In the genomic region with DNA sequence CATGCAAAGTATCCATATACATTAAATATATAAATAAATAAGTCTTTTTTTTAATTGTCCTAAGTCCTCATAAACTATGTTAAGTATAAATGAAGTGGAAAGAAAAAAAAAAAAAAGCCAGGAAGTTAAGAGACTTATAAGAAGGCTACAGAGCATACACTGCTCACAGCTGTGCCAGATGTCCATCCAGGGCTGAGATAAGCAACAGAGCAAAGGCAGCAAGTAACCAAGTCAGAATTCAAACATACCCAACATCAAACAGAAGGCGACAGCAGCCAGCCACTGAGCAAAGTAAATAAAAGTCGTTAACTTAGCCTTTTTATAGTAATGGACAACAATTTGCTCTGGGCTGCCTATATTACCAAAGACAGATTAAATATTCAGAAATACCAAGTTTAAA, we compare ENCODE assay signal across 24 mouse cellular contexts. TPM values are rescaled to one million over a fixed set of nuclear protein-coding genes. Genes with fewer than 3 reads are reported as not detected.
A peak's percentile ranks its signal among the peaks of the same experiment; 100 is the strongest.
DNase-seq lines count a peak whose midpoint lies in the region; ATAC-seq and TF ChIP-seq lines count a peak whose summit lies in the region.
"Had no signal": no experiment of that assay in that cellular context is flagged by ENCODE, and none has a peak within 500 bp of the region (broad histone marks: within the 10 kb centered on the region; RNA-seq: fewer than 3 reads in every experiment).

No protein-coding gene starts in this region.

- H3K9me3 ChIP-seq in heart, embryonic 11.5 days (replicated peaks; ENCODE audit: control insufficient read depth, low read length) = no peaks in the 10 kb centered on the region
- H3K9me3 ChIP-seq in MEL (replicated peaks; ENCODE audit: insufficient read depth, low read length) = no peaks in the 10 kb centered on the region
- H3K9me3 ChIP-seq in liver, embryonic 16.5 days (replicated peaks; ENCODE audit: control insufficient read depth, low read length) = no peaks in the 10 kb centered on the region
- H3K9me3 ChIP-seq: forebrain, embryonic 10.5 days; hindbrain, embryonic 12.5 days; limb, embryonic 10.5 days; midbrain, embryonic 12.5 days; neural tube, embryonic 12.5 days had no signal

- no peak for TF ChIP-seq CTCF in MEL (IDR thresholded peaks at IDR 0.05 in 2 of 3, conservative IDR thresholded peaks at IDR 0.05 in 1 of 3; ENCODE audit: control insufficient read depth in 1 of 3, insufficient read depth in 1 of 3, low read depth in 2 of 3, low read length in 3 of 3, poor library complexity in 1 of 3, severe bottlenecking in 1 of 3)

- no peak overlapping the region for H3K27ac ChIP-seq in heart, embryonic 11.5 days (ENCODE audit: low read depth, low read length)
- no peak overlapping the region for H3K27ac ChIP-seq in MEL (ENCODE audit: control insufficient read depth, low read depth, low read length)
- no peak overlapping the region for H3K27ac ChIP-seq in liver, embryonic 16.5 days (ENCODE audit: low read length)
- H3K27ac ChIP-seq: forebrain, embryonic 10.5 days; hindbrain, embryonic 12.5 days; left cerebral cortex, adult 2 months; limb, embryonic 10.5 days; midbrain, embryonic 12.5 days; neural tube, embryonic 12.5 days had no signal

- intact Hi-C loops in heart, postnatal 14 days (cut with DNase I) = loop anchor here (5.0 kb wide), 1 partner anchor 37 kb away; no protein-coding TSS in a partner anchor

- peaks cover 67% of the 10 kb centered on the region for H3K79me2 ChIP-seq in MEL (ENCODE audit: control insufficient read depth, insufficient read depth, low read length, poor library complexity)

- ATAC-seq in heart, embryonic 11.5 days (replicated peaks; ENCODE audit: insufficient number of reproducible peaks, low FRiP score, low TSS enrichment) = 0 out of 2 replicates have a peak, but pooled peaks have one; percentile 64
- peak; percentile 66 for ATAC-seq in liver, embryonic 16.5 days (ENCODE audit: low read depth)

- no peak for DNase-seq in heart, postnatal 14 days
- DNase-seq in MEL (ENCODE audit: low read depth, low spot score) = peak; percentile 65
- DNase-seq in liver = peak; percentile 25
- no peak for DNase-seq in urinary bladder, postnatal 25 days (ENCODE audit: low spot score)
- no peak for DNase-seq in adipocyte (ENCODE audit: low spot score)
- DNase-seq: adrenal gland, adult 8-10 months; cerebellum, postnatal 25 days; embryo, embryonic 11 days; kidney, adult 9 months; kidney, postnatal 25 days; layer of hippocampus, adult 9-11 months; lung, adult 2 months; lung, postnatal 4 days; right cerebral cortex, adult 18-20 months; spleen, adult 18-20 months; thymus, adult 2 months had no signal

- 0 out of 4 replicates have a peak, but pooled peaks of 1 of the 2 experiments have one; percentile 23 for TF ChIP-seq EP300 in MEL (IDR thresholded peaks at IDR 0.05; ENCODE audit: low read depth in 1 of 2, low read length in 2 of 2)

- H3K36me3 ChIP-seq in heart, embryonic 11.5 days (ENCODE audit: control insufficient read depth, insufficient read depth, low read length) = no peaks in the 10 kb centered on the region
- peaks cover 5 to 28% of the 10 kb centered on the region in 2 experiments; a peak in 3 of 4 replicates for H3K36me3 ChIP-seq in MEL (ENCODE audit: control insufficient read depth in 1 of 2, insufficient read depth in 2 of 2, low read length in 2 of 2)
- no peaks in the 10 kb centered on the region; the same call in 1 of the 2 replicates for H3K36me3 ChIP-seq in liver, embryonic 16.5 days (ENCODE audit: control insufficient read depth, insufficient read depth)
- H3K36me3 ChIP-seq: hindbrain, embryonic 12.5 days; limb, embryonic 10.5 days; midbrain, embryonic 12.5 days; neural tube, embryonic 12.5 days had no signal

- peaks cover 48% of the 10 kb centered on the region for H3K4me1 ChIP-seq in heart, embryonic 11.5 days (ENCODE audit: control insufficient read depth, insufficient read depth, low read length)
- H3K4me1 ChIP-seq in MEL (ENCODE audit: control insufficient read depth in 1 of 2, insufficient read depth in 2 of 2, low read length in 2 of 2) = peaks cover 6 to 18% of the 10 kb centered on the region in 2 experiments
- peaks cover 46% of the 10 kb centered on the region for H3K4me1 ChIP-seq in liver, embryonic 16.5 days (ENCODE audit: control insufficient read depth, low read depth, low read length)

- WGBS in heart, embryonic 11.5 days (ENCODE audit: insufficient replicate concordance) = 31% methylated on average over 2 of the region's 2 CpGs
- 10% methylated on average over 2 of the region's 2 CpGs for WGBS in liver, embryonic 16.5 days (ENCODE audit: insufficient replicate concordance)

- H3K4me3 ChIP-seq in heart, embryonic 11.5 days (ENCODE audit: low read depth, low read length) = no peak overlapping the region
- H3K4me3 ChIP-seq in MEL (ENCODE audit: control insufficient read depth in 1 of 2, insufficient read depth in 1 of 2, low read depth in 2 of 2, low read length in 2 of 2) = no peak overlapping the region
- no peak overlapping the region for H3K4me3 ChIP-seq in liver, embryonic 16.5 days (ENCODE audit: low read depth, low read length)
- H3K4me3 ChIP-seq: forebrain, embryonic 10.5 days; hindbrain, embryonic 12.5 days; left cerebral cortex, adult 2 months; limb, embryonic 10.5 days; midbrain, embryonic 12.5 days; neural tube, embryonic 12.5 days had no signal

- no peak for TF ChIP-seq POLR2A in MEL (IDR thresholded peaks at IDR 0.05; ENCODE audit: control insufficient read depth in 1 of 2, insufficient read depth in 1 of 2, low read depth in 1 of 2, low read length in 2 of 2, poor library complexity in 1 of 2)

- H3K4me2 ChIP-seq in heart, embryonic 11.5 days = no peak overlapping the region
- H3K4me2 ChIP-seq in liver, embryonic 16.5 days (ENCODE audit: low read depth, low read length) = no peak overlapping the region
- H3K4me2 ChIP-seq: hindbrain, embryonic 12.5 days; midbrain, embryonic 12.5 days; neural tube, embryonic 12.5 days had no signal

- no peaks in the 10 kb centered on the region for H3K27me3 ChIP-seq in heart, embryonic 11.5 days (ENCODE audit: control insufficient read depth, insufficient read depth, low read length)
- H3K27me3 ChIP-seq in MEL (ENCODE audit: control insufficient read depth in 1 of 2, insufficient read depth in 2 of 2, low read length in 2 of 2) = no peaks in the 10 kb centered on the region
- H3K27me3 ChIP-seq in liver, embryonic 16.5 days (ENCODE audit: control insufficient read depth, insufficient read depth, low read depth, low read length) = no peaks in the 10 kb centered on the region
- H3K27me3 ChIP-seq: hindbrain, embryonic 12.5 days; midbrain, embryonic 12.5 days; neural tube, embryonic 12.5 days had no signal

- no peak for TF ChIP-seq RAD21 in MEL (IDR thresholded peaks at IDR 0.05; ENCODE audit: low read depth, low read length)

- no peak overlapping the region for H3K9ac ChIP-seq in heart, embryonic 11.5 days (ENCODE audit: low read depth, low read length)
- no peak overlapping the region for H3K9ac ChIP-seq in MEL (ENCODE audit: control insufficient read depth, low read depth, low read length, poor library complexity, severe bottlenecking)
- no peak overlapping the region for H3K9ac ChIP-seq in liver, embryonic 16.5 days (ENCODE audit: low read depth, low read length)
- H3K9ac ChIP-seq: hindbrain, embryonic 12.5 days; midbrain, embryonic 12.5 days; neural tube, embryonic 12.5 days had no signal

TF ChIP-seq in MEL, 35 proteins besides CTCF, POLR2A, EP300 and RAD21:
- TF ChIP-seq SIN3A (IDR thresholded peaks at IDR 0.05; ENCODE audit: low read length) (peak; percentile 20; the same call in 1 of the 2 replicates), GATA1 (IDR thresholded peaks at IDR 0.05; ENCODE audit: low read depth, low read length) (peak; percentile 38), TAL1 (IDR thresholded peaks at IDR 0.05; ENCODE audit: low read length) (peak; percentile 73), TCF12 (IDR thresholded peaks at IDR 0.05; ENCODE audit: low read depth, low read length) (0 out of 2 replicates have a peak, but pooled peaks have one; percentile 8), ZNF384 (IDR thresholded peaks at IDR 0.05; ENCODE audit: low read depth, low read length) (peak; percentile 91), ZC3H11A (IDR thresholded peaks at IDR 0.05; ENCODE audit: low read depth, low read length) (no peak), ETS1 (IDR thresholded peaks at IDR 0.05; ENCODE audit: low read depth, low read length) (peak; percentile 51; the same call in 1 of the 2 replicates), RCOR1 (IDR thresholded peaks at IDR 0.05; ENCODE audit: low read depth, low read length) (no peak)

RNA-seq across cellular contexts. Expression of a gene that starts 9.6 kb away (rescaled TPM):
- polyA plus RNA-seq in heart, embryonic 11.5 days (2014; fragmentation: Nextera tagmentation; extraction: Ambion mirVana) = 19.3 and 20.4 TPM in 2 replicates
- total RNA-seq in heart, postnatal 14 days (2021) = 10 to 100 TPM; 84.5 to 91.7 TPM
- 12.4 and 12.8 TPM in 2 replicates for total RNA-seq in MEL (2012; rRNA removed)
- polyA plus RNA-seq in MEL (2012; ENCODE audit: insufficient read depth in 1 of 2, insufficient read length in 2 of 2, low read depth in 1 of 2, low replicate concordance in 2 of 2, missing spikeins in 1 of 2) = 100 to 1,000 TPM in 1 of 2 experiments, 10 to 100 TPM in 1; 30.6 to 104 TPM
- 5.2 and 5.4 TPM in 2 replicates for polyA plus RNA-seq in liver, embryonic 16.5 days (2015; fragmentation: Nextera tagmentation; extraction: Ambion mirVana)

Comparison
In these comparisons a context has a peak if more than half of its experiments do, and no peak if none do; other contexts are left out.
1. DNase-seq: peak in MEL (single experiment) and liver (single experiment); none in heart, postnatal 14 days (0 of 2), urinary bladder, postnatal 25 days (single experiment) and adipocyte (single experiment).